Mouse (Mus musculus): ENCODE results near the gene Rbmx. TPM values are rescaled to one million over a fixed set of nuclear protein-coding genes. Genes with fewer than 3 reads are reported as not detected.

Rbmx gene
- polyA plus RNA-seq, 1 experiment from 2014 or later: 71.6 TPM

- ATAC-seq (replicated peaks; ENCODE audit: low FRiP score): no peak
- DNase-seq (ENCODE audit: low spot score): no peak
- H3K9ac ChIP-seq (ENCODE audit: low read depth, low read length): no peak overlapping the region
- H3K36me3 ChIP-seq (ENCODE audit: control insufficient read depth, insufficient read depth, low read length): no peaks in the 10 kb centered on the region
- no peak overlapping the region for H3K4me2 ChIP-seq
- no peaks in the 10 kb centered on the region for H3K27me3 ChIP-seq (replicated peaks; ENCODE audit: control insufficient read depth, insufficient read depth, low read length)
- no peak overlapping the region for H3K4me3 ChIP-seq (ENCODE audit: low read depth, low read length)
- no peaks in the 10 kb centered on the region for H3K4me1 ChIP-seq (replicated peaks; ENCODE audit: control insufficient read depth, insufficient read depth, low read length)
- no peak overlapping the region for H3K27ac ChIP-seq (ENCODE audit: low read depth, low read length)
- H3K9me3 ChIP-seq (ENCODE audit: control insufficient read depth, low read length): no peaks in the 10 kb centered on the region
These were observed 55.3 kb downstream of the Rbmx start for GRCm38 (mm10) chrX:57337582-57337981.

- no peak for ATAC-seq (replicated peaks; ENCODE audit: low FRiP score)
- H3K4me1 ChIP-seq (replicated peaks; ENCODE audit: control insufficient read depth, insufficient read depth, low read length): no peaks in the 10 kb centered on the region
- H3K4me3 ChIP-seq (ENCODE audit: low read depth, low read length): no peak overlapping the region
- H3K9ac ChIP-seq (ENCODE audit: low read depth, low read length): no peak overlapping the region
- H3K36me3 ChIP-seq (ENCODE audit: control insufficient read depth, insufficient read depth, low read length): no peaks in the 10 kb centered on the region
- no peaks in the 10 kb centered on the region for H3K9me3 ChIP-seq (ENCODE audit: control insufficient read depth, low read length)
- WGBS: 70% methylated on average over 9 of the region's 9 CpGs
- no peak overlapping the region for H3K4me2 ChIP-seq
- H3K27me3 ChIP-seq (replicated peaks; ENCODE audit: control insufficient read depth, insufficient read depth, low read length): no peaks in the 10 kb centered on the region
- H3K27ac ChIP-seq (ENCODE audit: low read depth, low read length): no peak overlapping the region
- DNase-seq (ENCODE audit: low spot score): no peak
These were observed 55.9 kb downstream of the Rbmx start for GRCm38 (mm10) chrX:57336958-57337357.

- Histone ChIP-seq H3K4me2 (no peak overlapping the region), H3K9me3 (ENCODE audit: control insufficient read depth, low read length) (no peaks in the 10 kb centered on the region), H3K9ac (ENCODE audit: low read depth, low read length) (no peak overlapping the region), H3K27ac (ENCODE audit: low read depth, low read length) (no peak overlapping the region), H3K4me1 (replicated peaks; ENCODE audit: control insufficient read depth, insufficient read depth, low read length) (no peaks in the 10 kb centered on the region), H3K27me3 (replicated peaks; ENCODE audit: control insufficient read depth, insufficient read depth, low read length) (no peaks in the 10 kb centered on the region), H3K36me3 (ENCODE audit: control insufficient read depth, insufficient read depth, low read length) (no peaks in the 10 kb centered on the region), H3K4me3 (ENCODE audit: low read depth, low read length) (no peak overlapping the region)
- 85% methylated on average over 6 of the region's 6 CpGs for WGBS
- DNase-seq (ENCODE audit: low spot score) (no peak), ATAC-seq (replicated peaks; ENCODE audit: low FRiP score) (no peak)
These were observed 57.5 kb downstream of the Rbmx start for GRCm38 (mm10) chrX:57335313-57335712.

Other genes starting within 250 kb of the Rbmx start
- gene Cd40lg, start 180.9 kb downstream of the Rbmx start, polyA plus RNA-seq (2014; fragmentation: Nextera tagmentation; extraction: Ambion mirVana): not detected in 2 replicates
- 6.9 and 8.4 TPM in 2 replicates for gene Arhgef6, start 54.3 kb downstream of the Rbmx start, polyA plus RNA-seq (2014; fragmentation: Nextera tagmentation; extraction: Ambion mirVana)
- gene Gm364, start 16.1 kb upstream of the Rbmx start, polyA plus RNA-seq (2014; fragmentation: Nextera tagmentation; extraction: Ambion mirVana): not detected in 2 replicates
- not detected in 2 replicates for gene Gpr101, start 110.7 kb upstream of the Rbmx start, polyA plus RNA-seq (2014; fragmentation: Nextera tagmentation; extraction: Ambion mirVana)